Mouse (Mus musculus) adrenal gland, adult 2 months (tissue): ENCODE data around the gene Serinc5. TPM values are rescaled to one million over a fixed set of nuclear protein-coding genes. Genes with fewer than 3 reads are reported as not detected.

ENCODE experiments used
- DNase-seq: peaks from one replicate; pipeline ENCODE4 v3.0.0; 2021
- polyA plus RNA-seq: library from polyadenylated mRNA; depleted of rRNA; stranded (reverse); fragments of >200 nt; gene quantifications from 2 replicates; pipeline ENCODE4 v1.2.3, GENCODE M21; 2012
- total RNA-seq, 2 experiments: library from RNA; stranded (reverse); gene quantifications; 2 replicates each; pipeline ENCODE4 v1.2.3; 2021

The Serinc5 gene
- total and polyA plus RNA-seq, 3 experiments = 20.0 to 119 (median 39.4) TPM

- DNase-seq = peak; percentile 67
These were observed 2.2 kb downstream of the Serinc5 start for GRCm38 (mm10) chr13:92613094-92613493.

GRCm38 (mm10) chr13:92615201-92615600 is 4.3 kb downstream of the Serinc5 start:
- DNase-seq = no peak

GRCm38 (mm10) chr13:92616459-92616858 is 5.6 kb downstream of the Serinc5 start:
- DNase-seq = no peak

- DNase-seq = no peak
These were observed 15.3 kb downstream of the Serinc5 start for GRCm38 (mm10) chr13:92626196-92626595.

GRCm38 (mm10) chr13:92626725-92627124 is 15.8 kb downstream of the Serinc5 start:
- no peak for DNase-seq

GRCm38 (mm10) chr13:92629509-92629908 is 18.6 kb downstream of the Serinc5 start:
- no peak for DNase-seq

GRCm38 (mm10) chr13:92631450-92631849 is 20.6 kb downstream of the Serinc5 start:
- DNase-seq = no peak

- DNase-seq = no peak
These were observed 21.7 kb downstream of the Serinc5 start for GRCm38 (mm10) chr13:92632550-92632949.

GRCm38 (mm10) chr13:92635040-92635439 is 24.1 kb downstream of the Serinc5 start:
- DNase-seq = no peak

GRCm38 (mm10) chr13:92636226-92636909 is 25.5 kb downstream of the Serinc5 start:
- DNase-seq = no peak

GRCm38 (mm10) chr13:92636910-92637275 is 26.0 kb downstream of the Serinc5 start:
- peak; percentile 86 for DNase-seq

GRCm38 (mm10) chr13:92639093-92640014 is 28.5 kb downstream of the Serinc5 start:
- no peak for DNase-seq

- DNase-seq = no peak
These were observed 33.3 kb downstream of the Serinc5 start for GRCm38 (mm10) chr13:92644199-92644598.

- no peak for DNase-seq
These were observed 33.9 kb downstream of the Serinc5 start for GRCm38 (mm10) chr13:92644753-92645152.

GRCm38 (mm10) chr13:92647695-92648094 is 36.8 kb downstream of the Serinc5 start:
- DNase-seq = no peak

- DNase-seq = no peak
These were observed 38.2 kb downstream of the Serinc5 start for GRCm38 (mm10) chr13:92649111-92649510.

- no peak for DNase-seq
These were observed 40.1 kb downstream of the Serinc5 start for GRCm38 (mm10) chr13:92650956-92651355.

- no peak for DNase-seq
These were observed 41.6 kb downstream of the Serinc5 start for GRCm38 (mm10) chr13:92652498-92652897.

GRCm38 (mm10) chr13:92653283-92653682 is 42.4 kb downstream of the Serinc5 start:
- peak; percentile 59 for DNase-seq

- no peak for DNase-seq
These were observed 46.1 kb downstream of the Serinc5 start for GRCm38 (mm10) chr13:92656815-92657513.

GRCm38 (mm10) chr13:92659611-92660010 is 48.7 kb downstream of the Serinc5 start:
- no peak for DNase-seq

GRCm38 (mm10) chr13:92662555-92663286 is 51.8 kb downstream of the Serinc5 start:
- no peak for DNase-seq
